Mouse (Mus musculus): ENCODE data around the gene Gm6164.
"Not testable (repeated sequence)": the region's sequence is repeated elsewhere in the genome, so short reads cannot be mapped to it uniquely, and the experiment has no call there.

Gene Gm6164

DNA sequence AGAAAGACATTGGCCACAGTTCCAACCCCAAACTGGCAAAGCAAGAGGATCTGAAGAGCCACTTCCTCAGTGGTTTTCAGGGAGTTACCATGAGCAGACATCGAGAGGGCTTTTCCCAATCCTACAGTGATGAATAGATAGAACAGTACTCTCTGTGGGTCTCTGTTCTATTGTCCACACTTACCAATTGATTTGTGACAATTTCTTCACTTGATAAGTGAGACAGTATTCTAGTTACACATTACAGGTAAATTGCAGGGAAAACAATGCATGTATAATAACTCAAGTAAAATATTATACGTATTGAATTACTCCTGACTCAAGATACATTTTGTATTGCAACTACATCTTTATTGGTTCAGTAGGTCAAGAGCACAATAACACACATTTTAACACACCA lies at the start of gene Gm6164:
Gm6164 (minus strand) TSS at position 101 of the 400 bp plus-strand sequence.
- in situ Hi-C loops (cut with MboI) = not testable (repeated sequence)

DNA sequence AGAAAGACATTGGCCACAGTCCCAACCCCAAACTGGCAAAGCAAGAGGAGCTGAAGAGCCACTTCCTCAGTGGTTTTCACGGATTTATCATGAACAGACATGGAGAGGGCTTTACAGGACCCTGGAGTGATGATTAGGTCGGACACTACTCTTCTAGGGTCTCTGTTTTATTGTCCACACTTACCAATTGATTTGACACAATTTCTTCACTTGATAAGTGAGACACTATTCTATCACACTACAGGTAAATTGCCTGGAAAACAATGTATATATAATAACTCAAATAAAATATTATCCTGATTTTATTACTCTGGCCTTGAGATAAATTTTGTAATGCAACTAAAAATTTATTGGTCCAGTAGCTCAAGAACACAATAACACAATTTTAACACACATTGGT lies 28.3 kb upstream of the Gm6164 start, which contains the start of gene Gm4498:
Gm4498 (minus strand) TSS at position 101 of the 400 bp plus-strand sequence.
- in situ Hi-C loops (cut with MboI) = not testable (repeated sequence)

DNA sequence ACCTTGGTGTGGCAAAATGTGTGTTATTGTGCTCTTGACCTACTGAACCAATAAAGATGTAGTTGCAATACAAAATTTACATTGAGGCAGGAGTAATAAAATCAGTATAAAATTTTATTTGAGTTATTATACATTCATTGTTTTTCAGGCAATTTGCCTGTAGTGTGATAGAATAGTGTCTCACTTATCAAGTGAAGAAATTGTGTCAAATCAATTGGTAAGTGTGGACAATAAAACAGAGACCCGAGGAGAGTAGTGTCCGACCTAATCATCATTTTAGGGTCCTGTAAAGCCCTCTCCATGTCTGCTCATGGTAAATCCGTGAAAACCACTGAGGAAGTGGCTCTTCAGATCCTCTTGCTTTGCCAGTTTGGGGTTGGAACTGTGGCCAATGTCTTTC lies 12.0 kb downstream of the Gm6164 start, which contains the start of gene Vmn1r95:
Vmn1r95 (plus strand) TSS at position 301 of the 400 bp plus-strand sequence.
- in situ Hi-C loops (cut with MboI) = not testable (repeated sequence)

DNA sequence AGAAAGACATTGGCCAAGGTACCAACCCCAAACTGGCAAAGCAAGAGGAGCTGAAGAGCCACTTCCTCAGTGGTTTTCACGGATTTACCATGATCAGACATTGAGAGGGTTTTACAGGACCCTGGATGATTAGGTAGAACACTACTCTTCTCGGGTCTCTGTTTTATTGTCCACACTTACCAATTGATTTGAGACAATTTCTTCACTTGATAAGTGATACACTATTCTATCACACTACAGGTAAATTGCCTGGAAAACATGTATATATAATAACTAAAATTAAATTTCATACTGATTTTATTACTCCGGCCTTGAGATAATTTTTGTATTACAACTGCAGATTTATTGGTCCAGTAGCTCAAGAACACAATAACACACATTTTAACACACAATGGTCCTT lies 37.1 kb downstream of the Gm6164 start, which contains the start of gene Vmn1r94:
Vmn1r94 (minus strand) TSS at position 101 of the 400 bp plus-strand sequence.
- in situ Hi-C loops (cut with MboI) = not testable (repeated sequence)
